Mouse (Mus musculus): Measurements from ENCODE around the gene Irf2bpl.
A peak's percentile ranks its signal among the peaks of the same experiment; 100 is the strongest.

The Irf2bpl gene

GRCm38 (mm10) chr12:86858498-86858897 lies 26.1 kb downstream of the Irf2bpl start:
- DNase-seq: no peak

GRCm38 (mm10) chr12:86857290-86857689 lies 27.3 kb downstream of the Irf2bpl start:
- DNase-seq: no peak

DNA sequence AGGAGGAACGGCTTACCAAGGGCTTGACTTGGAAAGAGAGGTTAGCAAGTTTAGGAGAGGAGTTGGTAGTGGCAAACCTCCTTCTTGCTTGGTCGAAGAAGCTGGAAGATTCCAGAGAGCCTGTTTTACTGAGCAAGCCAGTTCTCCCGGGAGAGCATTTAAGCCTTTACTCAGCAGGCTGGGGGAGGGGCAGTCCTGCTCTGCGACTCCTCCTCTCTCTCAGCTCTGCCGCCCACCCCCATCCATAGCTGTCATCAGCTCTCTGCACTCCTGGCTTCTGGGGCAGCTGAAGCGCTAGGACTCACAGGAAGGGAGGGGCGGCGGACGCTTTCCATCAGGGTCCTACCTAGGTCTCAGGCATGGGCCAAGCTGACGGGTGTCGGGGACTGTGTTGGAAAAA lies 28.9 kb downstream of the Irf2bpl start:
- no peak for DNase-seq

- DNase-seq: no peak
These were observed 31.1 kb downstream of the Irf2bpl start for GRCm38 (mm10) chr12:86853516-86853915.

DNA sequence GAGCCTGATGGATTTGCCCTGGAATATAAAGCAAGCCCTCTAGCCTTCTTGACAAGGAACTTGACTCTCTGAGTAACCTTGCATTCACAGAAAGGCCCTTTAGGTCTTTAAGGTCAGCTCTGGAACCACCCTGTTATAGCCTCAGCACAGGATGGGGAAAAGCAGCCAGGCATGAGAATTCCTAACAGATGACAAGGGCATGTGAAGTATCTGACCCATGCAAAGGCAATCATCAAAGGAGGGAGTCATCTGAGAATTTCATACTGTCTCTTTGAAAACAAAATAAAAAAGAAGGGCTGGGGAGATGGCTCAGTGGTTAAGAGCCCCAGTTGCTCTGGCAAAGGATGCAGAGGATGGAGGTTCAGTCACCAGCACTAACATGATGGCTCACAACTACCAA lies 33.3 kb downstream of the Irf2bpl start:
- no peak for DNase-seq

- no peak for DNase-seq
These were observed 33.9 kb downstream of the Irf2bpl start for GRCm38 (mm10) chr12:86850746-86851145.

GRCm38 (mm10) chr12:86849945-86850626 lies 34.5 kb downstream of the Irf2bpl start:
- no peak for DNase-seq

DNA sequence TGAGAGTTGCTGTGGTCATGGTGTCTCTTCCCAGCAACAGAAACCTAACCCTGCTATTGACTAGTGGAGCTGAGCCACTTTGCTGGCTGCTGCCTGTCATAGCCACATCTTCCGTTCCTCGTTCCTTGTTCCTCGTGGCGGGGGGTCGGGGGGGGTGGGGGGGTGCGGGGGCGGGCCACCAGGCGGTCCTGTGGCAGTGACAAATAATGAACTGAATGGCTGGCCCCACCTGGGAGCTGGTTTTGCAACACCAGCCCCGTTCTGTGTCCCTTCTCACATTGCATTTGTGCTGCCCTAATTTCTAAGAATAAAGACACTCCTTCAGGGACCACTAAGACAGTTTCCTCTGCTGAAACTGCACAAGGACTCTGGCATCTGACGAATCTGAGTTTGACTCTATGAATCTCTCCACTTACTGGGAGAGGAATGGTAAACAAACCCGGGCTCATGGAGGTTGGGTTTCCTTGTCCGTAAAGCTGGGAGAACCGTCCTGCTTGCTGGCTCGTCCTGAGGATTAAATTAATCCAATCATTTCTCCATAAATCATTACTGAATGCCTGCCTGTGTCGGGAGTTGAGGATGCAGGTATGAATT lies 41.6 kb downstream of the Irf2bpl start:
- DNase-seq: no peak

- no peak for DNase-seq
These were observed 44.1 kb downstream of the Irf2bpl start for GRCm38 (mm10) chr12:86840526-86840925.

- DNase-seq: no peak
These were observed 46.4 kb downstream of the Irf2bpl start for GRCm38 (mm10) chr12:86838181-86838580.

DNA sequence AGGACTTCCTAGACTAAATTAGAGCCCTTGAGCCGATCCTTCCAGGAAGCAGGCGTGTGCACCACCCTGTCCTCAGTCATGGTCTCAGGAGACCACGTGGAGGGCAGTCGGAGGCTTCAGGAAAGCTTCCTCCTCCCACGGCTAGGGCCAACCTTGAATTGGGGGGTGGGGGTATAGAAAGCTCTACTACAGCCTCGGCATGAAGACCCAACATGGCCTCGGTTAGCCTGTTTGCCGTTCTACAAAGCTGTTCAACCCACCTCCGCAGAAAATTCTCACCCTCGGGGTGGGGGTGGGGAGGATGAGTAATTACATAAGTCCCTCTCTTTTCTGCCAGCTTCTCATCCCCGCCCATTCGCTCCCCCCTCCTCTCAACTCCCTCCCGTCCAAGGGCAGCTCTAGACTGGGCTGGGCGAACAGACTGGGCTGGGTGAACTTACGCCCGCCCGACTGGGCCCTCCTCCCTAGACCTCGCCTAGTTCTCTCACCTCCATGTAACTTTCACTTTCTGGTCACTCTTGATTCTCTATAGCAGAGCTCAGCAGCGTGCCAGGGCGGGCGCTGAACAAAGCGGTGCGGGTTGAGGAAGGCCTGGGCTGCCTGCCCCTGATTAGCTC lies 48.1 kb downstream of the Irf2bpl start:
- DNase-seq: peak; percentile 74

- peak; percentile 42 for DNase-seq
These were observed 48.7 kb downstream of the Irf2bpl start for GRCm38 (mm10) chr12:86835899-86836298.

DNA sequence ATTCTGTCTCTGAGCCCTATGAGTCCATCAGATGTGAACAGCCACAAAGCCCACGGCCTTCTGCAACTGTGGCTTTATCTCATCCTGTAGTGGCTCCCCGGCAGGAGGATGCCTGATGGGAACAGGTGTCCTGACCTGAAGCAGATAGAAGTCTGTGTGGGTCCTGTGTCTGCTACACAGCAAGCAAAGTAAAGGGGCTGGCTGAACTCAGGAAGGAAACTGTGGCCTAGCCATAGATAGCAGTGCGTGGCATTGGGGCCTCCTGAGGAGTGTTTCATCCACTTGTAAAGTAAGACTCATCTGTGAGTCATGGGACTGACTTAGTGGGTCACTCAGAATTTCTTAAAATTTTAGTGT lies 50.2 kb downstream of the Irf2bpl start:
- peak; percentile 68 for DNase-seq

GRCm38 (mm10) chr12:86833711-86834415 lies 50.7 kb downstream of the Irf2bpl start:
- peak; percentile 53 for DNase-seq

DNA sequence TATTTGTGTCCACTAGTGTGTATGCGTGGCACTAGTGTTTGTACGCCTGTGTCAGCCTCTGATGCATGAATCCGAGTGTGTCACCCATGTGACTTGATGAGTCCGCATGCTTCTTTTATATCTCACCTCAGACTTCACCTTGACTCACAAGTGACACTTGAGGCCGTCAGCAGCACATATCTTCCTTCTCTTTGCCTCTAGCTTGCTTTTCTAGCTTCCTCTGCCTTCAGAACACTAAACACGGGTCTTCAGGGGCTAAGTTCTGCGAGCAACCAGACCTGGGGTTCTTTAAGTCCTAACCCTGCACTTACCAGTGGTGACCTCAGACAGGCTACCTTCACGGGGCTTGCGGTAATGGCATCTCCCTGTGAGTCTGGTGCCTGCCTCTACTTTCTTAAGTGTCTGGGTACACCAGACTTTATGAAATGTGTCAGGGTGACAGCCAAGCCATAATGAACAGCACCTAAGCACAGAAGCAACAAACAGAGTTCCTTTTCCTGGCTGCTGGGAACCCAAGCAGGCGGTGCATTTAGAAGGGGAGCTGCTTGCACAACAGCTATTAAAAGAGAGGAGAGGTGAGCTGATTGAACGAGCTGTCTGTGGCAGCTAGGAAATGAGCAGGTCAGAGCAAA lies 51.9 kb downstream of the Irf2bpl start:
- DNase-seq: no peak

DNA sequence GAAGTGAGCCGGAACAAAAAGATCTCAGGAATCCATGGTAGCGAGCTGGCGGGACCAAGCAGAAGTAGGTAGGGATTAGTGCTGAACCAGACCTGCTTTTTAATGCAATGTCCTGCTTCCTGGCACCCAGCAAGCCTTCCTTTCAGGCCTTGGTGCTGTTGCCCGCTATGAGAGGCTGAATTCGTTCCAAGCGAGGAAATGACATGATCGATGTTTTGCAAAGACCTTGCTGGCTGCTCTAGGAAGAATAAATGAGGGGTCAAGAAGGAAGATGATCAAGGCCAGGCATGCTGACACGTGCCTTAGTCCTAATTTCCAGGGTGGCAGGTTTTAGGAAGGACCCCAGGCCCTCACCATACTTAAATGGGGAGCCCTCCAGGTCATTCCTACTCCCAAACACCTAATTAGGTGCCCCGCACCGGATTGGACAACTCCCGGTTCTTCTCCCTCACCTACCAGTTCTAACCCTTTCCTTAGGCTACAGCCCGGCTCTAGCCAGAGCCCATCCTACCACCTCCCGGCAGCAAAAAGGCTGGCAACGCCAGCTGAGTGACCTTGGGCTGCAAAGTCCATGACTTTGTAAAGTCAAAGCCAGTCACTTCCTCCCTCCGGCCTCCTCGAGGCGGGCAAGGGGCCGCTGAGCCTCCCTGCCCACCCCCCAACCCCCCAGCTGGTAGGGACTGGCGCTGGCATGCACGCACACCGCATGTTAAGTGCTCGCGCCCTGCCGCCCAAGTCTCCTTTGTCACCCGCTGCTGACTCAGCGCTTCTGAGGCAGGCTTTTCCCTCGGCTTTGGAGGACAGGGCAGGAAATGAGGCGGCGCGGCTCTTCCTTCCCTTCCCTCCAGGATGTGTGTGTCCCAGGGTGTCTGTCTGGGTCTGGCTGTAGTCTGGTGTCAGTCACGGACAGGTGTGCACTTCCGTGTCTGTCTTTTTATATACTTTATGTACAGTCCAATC lies 52.7 kb downstream of the Irf2bpl start:
- DNase-seq: peak; percentile 76
